Mouse (Mus musculus) kidney, adult 2 months (tissue): ENCODE measurements at regions not wholly inside any gene's neighbourhood (a gene's known extent, or its start where the extent isn't known, plus 50 kb on each side); places are given as distances from the start of the nearest gene placed in this dataset.
A peak's percentile ranks its signal among the peaks of the same experiment; 100 is the strongest.

Experiments
- DNase-seq: peaks from one replicate; pipeline ENCODE4 v3.0.0; 2021
- H3K27ac ChIP-seq: fragments of 200-500 bp; 2 replicates; pipeline ENCODE4 v1.5.1; 2012; ENCODE audit warnings: low read depth, low read length, control low read depth, inconsistent platforms; ENCODE audit not compliant: insufficient read depth
- H3K27me3 ChIP-seq: fragments of 200-500 bp; replicated peaks from 2 replicates; pipeline ENCODE4 v1.6.1; 2012; ENCODE audit warnings: mild to moderate bottlenecking, moderate library complexity, low read length, inconsistent platforms; ENCODE audit not compliant: control insufficient read depth, insufficient read depth
- H3K36me3 ChIP-seq: fragments of 200-500 bp; 2 replicates; pipeline ENCODE4 v1.6.1; 2012; ENCODE audit warnings: mild to moderate bottlenecking, moderate library complexity, low read length, inconsistent platforms; ENCODE audit not compliant: control insufficient read depth, insufficient read depth
- H3K4me1 ChIP-seq: fragments of 200-500 bp; 2 replicates; pipeline ENCODE4 v1.6.1; 2011; ENCODE audit warnings: low read length; ENCODE audit not compliant: control insufficient read depth, insufficient read depth
- H3K4me3 ChIP-seq: fragments of 200-500 bp; 2 replicates; pipeline ENCODE4 v1.5.1; 2011; ENCODE audit warnings: mild to moderate bottlenecking, low read depth, low read length, control low read depth; ENCODE audit not compliant: insufficient read depth
- CTCF ChIP-seq: fragments of 200-500 bp; conservative IDR thresholded peaks from 2 replicates; pipeline ENCODE4 v1.5.1; 2011; ENCODE audit warnings: low read depth, mild to moderate bottlenecking, control low read depth, low read length, moderate library complexity, mixed read lengths; ENCODE audit not compliant: insufficient read depth, insufficient read length
- POLR2A ChIP-seq: fragments of 200-500 bp; IDR thresholded peaks from one replicate; pipeline ENCODE4 v1.6.1; 2011; ENCODE audit warnings: low read depth, low read length, control low read depth
- WGBS: fragments of 180-500 bp; shearing (Covaris S2); methylation state at CpG from one replicate; pipeline ENCODE4 v1.1.7; 2018; 5-methylcytosine and 5-hydroxymethylcytosine counted together

DNA sequence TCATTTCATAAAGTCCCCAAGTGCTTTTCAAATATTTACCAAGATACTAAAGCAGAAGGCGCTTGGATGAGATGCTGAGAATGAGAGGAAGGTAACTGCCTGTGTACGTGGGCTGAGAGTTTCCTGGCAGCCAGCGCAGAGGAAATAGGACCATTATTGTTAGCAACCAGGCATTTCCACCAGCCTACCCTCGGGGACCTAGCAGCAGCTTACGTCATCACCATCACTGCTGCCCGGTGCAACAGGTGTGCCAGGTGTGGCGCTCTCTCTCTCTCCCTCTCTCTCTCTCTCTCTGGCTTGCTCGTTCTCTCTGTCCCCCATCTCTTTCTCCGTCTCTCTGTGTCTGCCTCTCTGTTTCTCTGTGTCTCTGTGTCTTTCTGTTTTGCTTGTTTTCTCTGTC is 55.1 kb upstream of the Fam222a start:
- no peak overlapping the region for H3K27ac ChIP-seq
- DNase-seq, result peak; percentile 13
- H3K4me3 ChIP-seq, result no peak overlapping the region
- H3K27me3 ChIP-seq, result no peaks in the 10 kb centered on the region
- no peaks in the 10 kb centered on the region for H3K36me3 ChIP-seq
- no peak for TF ChIP-seq CTCF
- TF ChIP-seq POLR2A, result no peak
- WGBS, result 27% methylated on average over 9 of the region's 9 CpGs
- H3K4me1 ChIP-seq, result no peaks in the 10 kb centered on the region

GRCm38 (mm10) chr5:114513911-114514457 is 53.8 kb upstream of the Fam222a start:
- no peaks in the 10 kb centered on the region for H3K27me3 ChIP-seq
- no peaks in the 10 kb centered on the region for H3K4me1 ChIP-seq
- H3K27ac ChIP-seq, result no peak overlapping the region
- TF ChIP-seq POLR2A (no peak), CTCF (no peak)
- H3K4me3 ChIP-seq, result no peak overlapping the region
- no peak for DNase-seq
- no peaks in the 10 kb centered on the region for H3K36me3 ChIP-seq
- 19% methylated on average over 10 of the region's 10 CpGs for whole genome bisulfite sequencing

DNA sequence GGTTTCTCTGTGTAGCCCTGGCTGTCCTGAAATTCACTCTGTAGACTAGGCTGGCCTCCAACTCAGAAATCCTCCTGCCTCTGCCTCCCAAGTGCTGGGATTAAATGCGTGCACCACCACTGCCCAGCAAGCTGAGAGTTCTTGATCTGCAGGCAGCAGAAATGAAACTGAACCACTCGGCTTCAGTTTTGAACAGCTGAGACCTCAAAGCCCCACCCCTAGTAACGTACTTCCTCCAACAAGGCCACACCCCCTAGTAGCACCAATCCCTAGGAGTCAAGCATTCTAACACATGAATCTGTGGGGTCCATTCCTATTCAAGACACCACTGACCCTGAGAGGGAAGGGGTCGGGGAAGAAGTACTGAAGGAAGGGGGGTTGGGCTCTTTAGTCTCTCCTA is 50.8 kb upstream of the Fam222a start:
- H3K36me3 ChIP-seq, result no peaks in the 10 kb centered on the region
- H3K27ac ChIP-seq, result no peak overlapping the region
- H3K4me3 ChIP-seq, result no peak overlapping the region
- no peak for TF ChIP-seq POLR2A
- TF ChIP-seq CTCF, result no peak
- DNase-seq, result no peak
- no peaks in the 10 kb centered on the region for H3K27me3 ChIP-seq
- H3K4me1 ChIP-seq, result no peaks in the 10 kb centered on the region
- 80% methylated on average over 4 of the region's 4 CpGs for WGBS

DNA sequence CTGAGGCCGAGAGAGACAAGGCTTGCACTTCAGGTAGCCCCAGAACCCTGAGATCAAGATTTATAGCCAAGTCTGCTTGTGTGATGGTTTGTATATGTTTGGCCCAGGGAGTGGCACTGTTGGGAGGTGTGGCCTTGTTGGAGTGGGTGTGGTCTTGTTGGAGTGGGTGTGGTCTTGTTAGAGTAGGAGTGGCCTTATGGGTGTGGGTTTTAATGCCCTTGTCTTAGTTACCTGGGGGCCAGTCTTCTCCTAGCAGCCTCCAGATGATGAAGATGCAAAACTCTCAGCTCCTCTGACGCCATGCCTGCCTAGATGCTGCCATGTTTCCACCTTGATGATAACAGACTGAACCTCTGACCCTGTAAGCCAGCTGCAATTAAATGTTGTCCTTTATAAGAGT is 49.8 kb upstream of the Fam222a start:
- no peak for DNase-seq
- H3K36me3 ChIP-seq, result no peaks in the 10 kb centered on the region
- TF ChIP-seq CTCF, result no peak

More for the DNA sequence above, 49.8 kb upstream of the Fam222a start:
- H3K27me3 ChIP-seq, result no peaks in the 10 kb centered on the region
- no peaks in the 10 kb centered on the region for H3K4me1 ChIP-seq
- H3K4me3 ChIP-seq, result no peak overlapping the region
- WGBS, result 94% methylated on average over 2 of the region's 2 CpGs
- H3K27ac ChIP-seq, result no peak overlapping the region
